In the genomic region with DNA sequence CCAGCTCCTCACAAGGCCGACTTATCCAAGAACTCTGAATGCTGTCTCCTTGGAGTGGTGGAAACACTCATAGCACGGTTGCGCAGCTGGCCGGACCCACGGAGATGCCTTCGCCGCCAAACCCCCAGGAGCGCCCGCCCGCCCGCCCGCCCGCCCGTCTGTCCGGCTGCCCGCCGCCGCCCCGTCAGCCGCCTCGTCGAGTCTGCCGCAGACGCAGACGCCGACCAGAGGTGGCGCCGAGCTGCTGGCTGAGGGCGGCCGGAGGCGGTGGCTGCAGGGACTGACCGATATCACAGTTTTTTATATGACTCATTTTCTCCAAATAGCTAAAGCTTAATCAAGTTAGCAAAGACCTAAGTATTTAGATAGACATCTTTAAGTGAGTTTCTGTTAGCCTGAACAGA, we compare ENCODE assay signal across 8 mouse cellular contexts. TPM values are rescaled to one million over a fixed set of nuclear protein-coding genes. Genes with fewer than 3 reads are reported as not detected.
DNase-seq lines count a peak whose midpoint lies in the region; ATAC-seq and TF ChIP-seq lines count a peak whose summit lies in the region.

No protein-coding gene starts in this region.

- H3K27ac ChIP-seq in heart, embryonic 10.5 days = 0 out of 2 replicates have a peak overlapping the region, but pooled peaks have one; percentile 42
- H3K27ac ChIP-seq in kidney, adult 2 months (ENCODE audit: insufficient read depth, low read depth, low read length) = no peak overlapping the region
- no peak overlapping the region for H3K27ac ChIP-seq in liver, embryonic 16.5 days (ENCODE audit: low read length)
- no peak overlapping the region for H3K27ac ChIP-seq in neural tube, embryonic 11.5 days (ENCODE audit: low read depth, low read length)

- WGBS in heart, embryonic 10.5 days = 1% methylated on average over 32 of the region's 32 CpGs
- WGBS in kidney, adult 2 months = 2% methylated on average over 32 of the region's 32 CpGs
- under 1% methylated on average over 32 of the region's 32 CpGs for WGBS in liver, embryonic 16.5 days (ENCODE audit: insufficient replicate concordance)
- WGBS in neural tube, embryonic 11.5 days = 3% methylated on average over 31 of the region's 32 CpGs

- H3K4me2 ChIP-seq in liver, embryonic 16.5 days (ENCODE audit: low read depth, low read length) = peak overlapping the region; percentile 42
- peak overlapping the region; percentile 29 for H3K4me2 ChIP-seq in neural tube, embryonic 11.5 days (ENCODE audit: low read depth)

- 0 out of 2 replicates have a peak, but pooled peaks have one; percentile 20 for TF ChIP-seq CTCF in kidney, adult 2 months (conservative IDR thresholded peaks at IDR 0.05; ENCODE audit: insufficient read depth, insufficient read length, low read depth, low read length)

- no peak overlapping the region for H3K9ac ChIP-seq in liver, embryonic 16.5 days (ENCODE audit: low read depth, low read length)
- H3K9ac ChIP-seq in neural tube, embryonic 11.5 days (ENCODE audit: low read length) = no peak overlapping the region

- peak; percentile 7 to 10 for DNase-seq in cerebellum, adult 18-20 months
- no peak for DNase-seq in cerebellum, adult 8-10 months
- peak; percentile 76 for DNase-seq in embryo, embryonic 11 days
- DNase-seq in heart, embryonic 10.5 days (ENCODE audit: low spot score) = no peak
- peak; percentile 41 for DNase-seq in kidney, adult 2 months
- peak; percentile 61 for DNase-seq in neural tube, embryonic 11.5 days (ENCODE audit: low spot score)
- DNase-seq in thymus, postnatal 10 days (ENCODE audit: low spot score in 2 of 2) = no peak

- H3K4me1 ChIP-seq in heart, embryonic 10.5 days = 0 out of 2 replicates have a peak, but pooled peaks cover 4% of the 10 kb centered on the region
- H3K4me1 ChIP-seq in kidney, adult 2 months (ENCODE audit: control insufficient read depth, insufficient read depth, low read length) = no peaks in the 10 kb centered on the region
- H3K4me1 ChIP-seq in liver, embryonic 16.5 days (ENCODE audit: control insufficient read depth, low read depth, low read length) = no peaks in the 10 kb centered on the region
- no peaks in the 10 kb centered on the region for H3K4me1 ChIP-seq in neural tube, embryonic 11.5 days (ENCODE audit: control insufficient read depth, insufficient read depth, low read length)

- TF ChIP-seq POLR2A in kidney, adult 2 months (IDR thresholded peaks at IDR 0.05; ENCODE audit: low read depth, low read length) = no peak

- ATAC-seq in liver, embryonic 16.5 days (ENCODE audit: low read depth) = no peak; the same call in 1 of the 2 replicates
- no peak; the same call in 1 of the 2 replicates for ATAC-seq in neural tube, embryonic 11.5 days (ENCODE audit: insufficient read depth, low FRiP score, low TSS enrichment)

- no peaks in the 10 kb centered on the region for H3K9me3 ChIP-seq in heart, embryonic 10.5 days
- no peaks in the 10 kb centered on the region for H3K9me3 ChIP-seq in liver, embryonic 16.5 days (replicated peaks; ENCODE audit: control insufficient read depth, low read length)
- no peaks in the 10 kb centered on the region for H3K9me3 ChIP-seq in neural tube, embryonic 11.5 days (ENCODE audit: control insufficient read depth, low read length)

- H3K27me3 ChIP-seq in heart, embryonic 10.5 days (ENCODE audit: insufficient read depth, poor library complexity, severe bottlenecking) = peaks cover 16% of the 10 kb centered on the region
- no peaks in the 10 kb centered on the region for H3K27me3 ChIP-seq in kidney, adult 2 months (replicated peaks; ENCODE audit: control insufficient read depth, insufficient read depth, low read length)
- H3K27me3 ChIP-seq in liver, embryonic 16.5 days (ENCODE audit: control insufficient read depth, insufficient read depth, low read depth, low read length) = peaks cover 8% of the 10 kb centered on the region
- no peaks in the 10 kb centered on the region for H3K27me3 ChIP-seq in neural tube, embryonic 11.5 days (ENCODE audit: control insufficient read depth, insufficient read depth, low read length)

- no peaks in the 10 kb centered on the region for H3K36me3 ChIP-seq in heart, embryonic 10.5 days
- H3K36me3 ChIP-seq in kidney, adult 2 months (ENCODE audit: control insufficient read depth, insufficient read depth, low read length) = no peaks in the 10 kb centered on the region
- no peaks in the 10 kb centered on the region for H3K36me3 ChIP-seq in liver, embryonic 16.5 days (ENCODE audit: control insufficient read depth, insufficient read depth)
- no peaks in the 10 kb centered on the region for H3K36me3 ChIP-seq in neural tube, embryonic 11.5 days (ENCODE audit: control insufficient read depth, insufficient read depth, low read length)

- peak overlapping the region; percentile 58 for H3K4me3 ChIP-seq in heart, embryonic 10.5 days
- no peak overlapping the region for H3K4me3 ChIP-seq in kidney, adult 2 months (ENCODE audit: insufficient read depth, low read depth, low read length)
- peak overlapping the region; percentile 26; the same call in 1 of the 2 replicates for H3K4me3 ChIP-seq in liver, embryonic 16.5 days (ENCODE audit: low read depth, low read length)
- peak overlapping the region; percentile 14; the same call in 1 of the 2 replicates for H3K4me3 ChIP-seq in neural tube, embryonic 11.5 days (ENCODE audit: low read depth, low read length)

RNA-seq across cellular contexts. Expression of a gene that starts 13.1 kb away (rescaled TPM):
- polyA plus RNA-seq in heart, embryonic 10.5 days (2016; fragmentation: Nextera tagmentation; extraction: Ambion mirVana) = 1.9 and 2.8 TPM in 2 replicates
- polyA plus RNA-seq in kidney, adult 2 months (2012; rRNA removed) = 2.5 and 2.9 TPM in 2 replicates
- 0.43 and 0.74 TPM in 2 replicates for polyA plus RNA-seq in liver, embryonic 16.5 days (2015; fragmentation: Nextera tagmentation; extraction: Ambion mirVana)
- polyA plus RNA-seq in neural tube, embryonic 11.5 days (2014; fragmentation: Nextera tagmentation; extraction: Ambion mirVana) = 1.0 and 1.1 TPM in 2 replicates

RNA-seq across cellular contexts. Expression of a gene that starts 50.2 kb away (rescaled TPM):
- polyA plus RNA-seq in heart, embryonic 10.5 days (2016; fragmentation: Nextera tagmentation; extraction: Ambion mirVana) = 29.5 and 46.6 TPM in 2 replicates
- polyA plus RNA-seq in kidney, adult 2 months (2012; rRNA removed) = 19.2 and 23.4 TPM in 2 replicates
- polyA plus RNA-seq in liver, embryonic 16.5 days (2015; fragmentation: Nextera tagmentation; extraction: Ambion mirVana) = 16.3 and 22.7 TPM in 2 replicates
- 54.9 and 57.9 TPM in 2 replicates for polyA plus RNA-seq in neural tube, embryonic 11.5 days (2014; fragmentation: Nextera tagmentation; extraction: Ambion mirVana)

Comparison
In these comparisons a context has a peak if more than half of its experiments do, and no peak if none do; other contexts are left out.
1. DNase-seq: peak in cerebellum, adult 18-20 months (2 of 2), embryo, embryonic 11 days (single experiment), kidney, adult 2 months (single experiment) and neural tube, embryonic 11.5 days (single experiment); none in cerebellum, adult 8-10 months (single experiment), heart, embryonic 10.5 days (single experiment) and thymus, postnatal 10 days (0 of 2).